Mouse (Mus musculus): Measurements from ENCODE around the gene Dnase1l2. TPM values are rescaled to one million over a fixed set of nuclear protein-coding genes. Genes with fewer than 3 reads are reported as not detected.

Gene Dnase1l2
- polyA plus RNA-seq, 1 experiment: 2.8 TPM

GRCm38 (mm10) chr17:24473612-24474275, 30.8 kb upstream of the Dnase1l2 start, which contains the start of gene Bricd5:
Gene Bricd5, plus strand, starts transcription at chr17:24473884.
- no peak within 1 kb of the TSS for H3K27ac ChIP-seq (ENCODE audit: insufficient read depth, low read length)
- TF ChIP-seq CTCF (IDR thresholded peaks at IDR 0.05; ENCODE audit: borderline replicate concordance, insufficient read depth, low read length) (no peak), POLR2A (IDR thresholded peaks at IDR 0.05; ENCODE audit: low read depth, low read length) (no peak; the same call in 1 of the 2 replicates)

GRCm38 (mm10) chr17:24472512-24472911, 29.6 kb upstream of the Dnase1l2 start:
- TF ChIP-seq CTCF (IDR thresholded peaks at IDR 0.05; ENCODE audit: borderline replicate concordance, insufficient read depth, low read length): no peak
- TF ChIP-seq POLR2A (IDR thresholded peaks at IDR 0.05; ENCODE audit: low read depth, low read length): peak; percentile 38; the same call in 1 of the 2 replicates
- Histone ChIP-seq H3K4me1 (ENCODE audit: control insufficient read depth, insufficient read depth, low read length) (peaks cover 4% of the 10 kb centered on the region; the same call in 1 of the 2 replicates), H3K27ac (ENCODE audit: insufficient read depth, low read length) (no peak overlapping the region), H3K4me3 (ENCODE audit: insufficient read depth, low read length) (peak overlapping the region; percentile 66; the same call in 1 of the 2 replicates)

More at GRCm38 (mm10) chr17:24473612-24474275, 30.8 kb upstream of the Dnase1l2 start, which contains the start of gene Bricd5:
- no peak within 1 kb of the TSS for H3K4me3 ChIP-seq (ENCODE audit: insufficient read depth, low read length)
- H3K4me1 ChIP-seq (ENCODE audit: control insufficient read depth, insufficient read depth, low read length): peaks cover 4% of the 10 kb centered on the region; the same call in 1 of the 2 replicates

GRCm38 (mm10) chr17:24470701-24471527, 28.0 kb upstream of the Dnase1l2 start:
- peaks cover 8% of the 10 kb centered on the region; the same call in 1 of the 2 replicates for H3K4me1 ChIP-seq (ENCODE audit: control insufficient read depth, insufficient read depth, low read length)
- TF ChIP-seq CTCF (IDR thresholded peaks at IDR 0.05; ENCODE audit: borderline replicate concordance, insufficient read depth, low read length) (no peak), POLR2A (IDR thresholded peaks at IDR 0.05; ENCODE audit: low read depth, low read length) (peak; percentile 27; the same call in 1 of the 2 replicates)
- H3K27ac ChIP-seq (ENCODE audit: insufficient read depth, low read length): peak overlapping the region; percentile 53
- H3K4me3 ChIP-seq (ENCODE audit: insufficient read depth, low read length): peak overlapping the region; percentile 66

GRCm38 (mm10) chr17:24469910-24470602, 27.2 kb upstream of the Dnase1l2 start, which contains the start of the genes E4f1 and Pgp:
Gene E4f1, minus strand, starts transcription at chr17:24470313.
Gene Pgp, plus strand, starts transcription at chr17:24470392.
- Histone ChIP-seq H3K4me1 (ENCODE audit: control insufficient read depth, insufficient read depth, low read length) (peaks cover 10% of the 10 kb centered on the region; the same call in 1 of the 2 replicates), H3K27ac (ENCODE audit: insufficient read depth, low read length) (peak within 1 kb of the TSS; percentile 61), H3K4me3 (ENCODE audit: insufficient read depth, low read length) (peak within 1 kb of the TSS; percentile 66)
- TF ChIP-seq CTCF (IDR thresholded peaks at IDR 0.05; ENCODE audit: borderline replicate concordance, insufficient read depth, low read length) (no peak), POLR2A (IDR thresholded peaks at IDR 0.05; ENCODE audit: low read depth, low read length) (peak; percentile 88)

GRCm38 (mm10) chr17:24469336-24469909, 26.5 kb upstream of the Dnase1l2 start:
- peak overlapping the region; percentile 61 for H3K27ac ChIP-seq (ENCODE audit: insufficient read depth, low read length)
- H3K4me3 ChIP-seq (ENCODE audit: insufficient read depth, low read length): peak overlapping the region; percentile 66
- TF ChIP-seq CTCF (IDR thresholded peaks at IDR 0.05; ENCODE audit: borderline replicate concordance, insufficient read depth, low read length) (no peak), POLR2A (IDR thresholded peaks at IDR 0.05; ENCODE audit: low read depth, low read length) (no peak)
- peaks cover 10% of the 10 kb centered on the region; the same call in 1 of the 2 replicates for H3K4me1 ChIP-seq (ENCODE audit: control insufficient read depth, insufficient read depth, low read length)

- Histone ChIP-seq H3K4me3 (ENCODE audit: insufficient read depth, low read length) (no peak overlapping the region), H3K27ac (ENCODE audit: insufficient read depth, low read length) (no peak overlapping the region), H3K4me1 (ENCODE audit: control insufficient read depth, insufficient read depth, low read length) (peaks cover 10% of the 10 kb centered on the region; the same call in 1 of the 2 replicates)
- no peak for TF ChIP-seq POLR2A (IDR thresholded peaks at IDR 0.05; ENCODE audit: low read depth, low read length)
- no peak for TF ChIP-seq CTCF (IDR thresholded peaks at IDR 0.05; ENCODE audit: borderline replicate concordance, insufficient read depth, low read length)
These were observed 25.8 kb upstream of the Dnase1l2 start for GRCm38 (mm10) chr17:24468636-24469246.

GRCm38 (mm10) chr17:24463374-24464133, 20.6 kb upstream of the Dnase1l2 start:
- no peak overlapping the region for H3K27ac ChIP-seq (ENCODE audit: insufficient read depth, low read length)
- H3K4me1 ChIP-seq (ENCODE audit: control insufficient read depth, insufficient read depth, low read length): peaks cover 6% of the 10 kb centered on the region; the same call in 1 of the 2 replicates
- H3K4me3 ChIP-seq (ENCODE audit: insufficient read depth, low read length): no peak overlapping the region
- TF ChIP-seq POLR2A (IDR thresholded peaks at IDR 0.05; ENCODE audit: low read depth, low read length) (no peak), CTCF (IDR thresholded peaks at IDR 0.05; ENCODE audit: borderline replicate concordance, insufficient read depth, low read length) (no peak)

- H3K27ac ChIP-seq (ENCODE audit: insufficient read depth, low read length): no peak overlapping the region
- H3K4me3 ChIP-seq (ENCODE audit: insufficient read depth, low read length): no peak overlapping the region
- H3K4me1 ChIP-seq (ENCODE audit: control insufficient read depth, insufficient read depth, low read length): peaks cover 6% of the 10 kb centered on the region; the same call in 1 of the 2 replicates
- TF ChIP-seq POLR2A (IDR thresholded peaks at IDR 0.05; ENCODE audit: low read depth, low read length) (no peak), CTCF (IDR thresholded peaks at IDR 0.05; ENCODE audit: borderline replicate concordance, insufficient read depth, low read length) (no peak)
These were observed 20.0 kb upstream of the Dnase1l2 start for GRCm38 (mm10) chr17:24462932-24463331.
